Mouse (Mus musculus): Measurements from ENCODE around the gene Usp18. TPM values are rescaled to one million over a fixed set of nuclear protein-coding genes. Genes with fewer than 3 reads are reported as not detected.
A peak's percentile ranks its signal among the peaks of the same experiment; 100 is the strongest.

Usp18 gene
- polyA plus RNA-seq, 1 experiment from 2014 or later = 8.8 TPM

DNA sequence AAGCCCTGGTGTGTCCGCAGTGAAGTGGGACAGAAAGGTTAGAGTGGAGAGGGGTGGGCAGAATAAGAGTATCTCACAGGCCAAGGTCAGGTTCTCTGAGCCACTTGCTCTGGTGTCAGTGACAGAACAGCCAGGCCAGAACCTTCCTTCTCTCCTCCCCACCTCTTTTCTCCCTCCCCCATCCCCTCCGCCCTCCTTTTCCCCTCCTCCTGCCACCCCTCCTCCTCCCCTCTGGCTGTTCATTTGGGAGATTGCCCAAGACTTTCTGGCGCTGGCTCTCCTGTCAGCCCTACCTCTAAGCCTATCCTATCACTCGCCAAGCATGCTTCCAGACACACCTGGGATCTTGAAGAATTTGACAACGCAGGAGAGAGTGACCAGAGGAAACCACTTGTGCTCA lies 34.0 kb upstream of the Usp18 start:
- H3K36me3 ChIP-seq (ENCODE audit: control insufficient read depth, insufficient read depth) = no peaks in the 10 kb centered on the region
- peaks cover 7% of the 10 kb centered on the region for H3K4me1 ChIP-seq (ENCODE audit: control insufficient read depth, low read depth, low read length)
- peak overlapping the region; percentile 59 for H3K4me2 ChIP-seq (ENCODE audit: low read depth, low read length)
- no peak overlapping the region for H3K9ac ChIP-seq (ENCODE audit: low read depth, low read length)
- H3K9me3 ChIP-seq (replicated peaks; ENCODE audit: control insufficient read depth, low read length) = no peaks in the 10 kb centered on the region
- no peak overlapping the region for H3K27ac ChIP-seq (ENCODE audit: low read length)
- 0 out of 2 replicates have a peak, but pooled peaks have one; percentile 27 for ATAC-seq (ENCODE audit: low read depth)
- H3K27me3 ChIP-seq (ENCODE audit: control insufficient read depth, insufficient read depth, low read depth, low read length) = peaks cover 19% of the 10 kb centered on the region
- peak overlapping the region; percentile 56 for H3K4me3 ChIP-seq (ENCODE audit: low read depth, low read length)
- 5% methylated on average over 4 of the region's 5 CpGs for WGBS (ENCODE audit: insufficient replicate concordance)

DNA sequence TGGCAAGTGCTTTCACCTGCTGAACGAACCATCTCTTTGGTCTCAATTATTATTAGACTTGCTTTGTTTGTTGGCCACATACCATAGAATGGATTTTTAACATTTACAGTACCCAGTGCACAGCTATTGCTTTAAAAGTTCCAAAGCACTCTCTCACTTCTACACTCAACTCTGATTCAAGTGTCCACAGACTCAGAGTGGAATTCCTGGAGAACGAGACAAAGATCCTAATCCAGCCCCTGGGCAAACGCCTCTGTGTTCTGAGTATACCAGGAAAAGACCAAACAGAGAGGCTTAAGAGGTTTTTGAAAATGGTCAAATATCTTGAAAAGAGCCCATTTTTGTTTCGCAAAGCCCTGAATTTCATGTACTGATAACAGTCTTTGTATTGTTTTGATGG lies 32.7 kb upstream of the Usp18 start:
- Histone ChIP-seq H3K36me3 (ENCODE audit: control insufficient read depth, insufficient read depth) (no peaks in the 10 kb centered on the region), H3K9ac (ENCODE audit: low read depth, low read length) (no peak overlapping the region), H3K27ac (ENCODE audit: low read length) (no peak overlapping the region), H3K4me1 (ENCODE audit: control insufficient read depth, low read depth, low read length) (peaks cover 7% of the 10 kb centered on the region), H3K4me2 (ENCODE audit: low read depth, low read length) (no peak overlapping the region), H3K27me3 (ENCODE audit: control insufficient read depth, insufficient read depth, low read depth, low read length) (peaks cover 19% of the 10 kb centered on the region), H3K4me3 (ENCODE audit: low read depth, low read length) (no peak overlapping the region), H3K9me3 (replicated peaks; ENCODE audit: control insufficient read depth, low read length) (no peaks in the 10 kb centered on the region)
- ATAC-seq (ENCODE audit: low read depth) = no peak
- 61% methylated on average over 4 of the region's 4 CpGs for WGBS (ENCODE audit: insufficient replicate concordance)

DNA sequence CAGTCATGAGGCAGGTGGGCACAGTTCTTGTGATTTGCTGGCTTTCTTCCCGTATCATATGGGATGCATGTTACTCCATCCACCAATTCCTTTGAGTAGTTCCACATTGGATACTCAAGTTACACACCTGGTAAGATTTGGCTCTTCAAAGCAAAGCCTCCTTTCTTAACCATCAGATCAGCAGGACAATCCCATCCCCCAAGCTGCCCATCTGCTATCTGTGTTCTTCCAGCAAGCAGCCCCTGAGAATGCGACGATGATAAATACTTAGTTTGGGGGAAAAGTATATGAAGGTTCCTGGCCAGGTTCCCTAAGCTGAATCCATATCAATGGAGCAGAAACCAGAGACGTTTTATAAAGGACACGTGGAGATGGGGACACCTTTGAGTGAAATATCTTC lies 31.5 kb upstream of the Usp18 start:
- no peak for ATAC-seq (ENCODE audit: low read depth)
- Histone ChIP-seq H3K36me3 (ENCODE audit: control insufficient read depth, insufficient read depth) (no peaks in the 10 kb centered on the region), H3K4me1 (ENCODE audit: control insufficient read depth, low read depth, low read length) (peaks cover 7% of the 10 kb centered on the region), H3K27ac (ENCODE audit: low read length) (no peak overlapping the region), H3K9ac (ENCODE audit: low read depth, low read length) (no peak overlapping the region), H3K9me3 (replicated peaks; ENCODE audit: control insufficient read depth, low read length) (no peaks in the 10 kb centered on the region), H3K4me3 (ENCODE audit: low read depth, low read length) (no peak overlapping the region), H3K27me3 (ENCODE audit: control insufficient read depth, insufficient read depth, low read depth, low read length) (peaks cover 19% of the 10 kb centered on the region), H3K4me2 (ENCODE audit: low read depth, low read length) (no peak overlapping the region)
- 37% methylated on average over 5 of the region's 5 CpGs for WGBS (ENCODE audit: insufficient replicate concordance)

- H3K9ac ChIP-seq (ENCODE audit: low read depth, low read length) = no peak overlapping the region
- ATAC-seq (ENCODE audit: low read depth) = no peak
- H3K4me3 ChIP-seq (ENCODE audit: low read depth, low read length) = no peak overlapping the region
- no peaks in the 10 kb centered on the region for H3K9me3 ChIP-seq (replicated peaks; ENCODE audit: control insufficient read depth, low read length)
- H3K27ac ChIP-seq (ENCODE audit: low read length) = no peak overlapping the region
- WGBS (ENCODE audit: insufficient replicate concordance) = 16% methylated on average over 8 of the region's 8 CpGs
- no peak overlapping the region for H3K4me2 ChIP-seq (ENCODE audit: low read depth, low read length)
- H3K27me3 ChIP-seq (ENCODE audit: control insufficient read depth, insufficient read depth, low read depth, low read length) = peaks cover 15% of the 10 kb centered on the region
- no peaks in the 10 kb centered on the region for H3K36me3 ChIP-seq (ENCODE audit: control insufficient read depth, insufficient read depth)
- H3K4me1 ChIP-seq (ENCODE audit: control insufficient read depth, low read depth, low read length) = peaks cover 7% of the 10 kb centered on the region
These were observed 30.9 kb upstream of the Usp18 start for GRCm38 (mm10) chr6:121214667-121215330.

GRCm38 (mm10) chr6:121215336-121215735 lies 30.4 kb upstream of the Usp18 start:
- H3K27me3 ChIP-seq (ENCODE audit: control insufficient read depth, insufficient read depth, low read depth, low read length) = peaks cover 10% of the 10 kb centered on the region
- H3K4me1 ChIP-seq (ENCODE audit: control insufficient read depth, low read depth, low read length) = peaks cover 4% of the 10 kb centered on the region
- H3K9me3 ChIP-seq (replicated peaks; ENCODE audit: control insufficient read depth, low read length) = no peaks in the 10 kb centered on the region
- no peak for ATAC-seq (ENCODE audit: low read depth)
- no peak overlapping the region for H3K27ac ChIP-seq (ENCODE audit: low read length)
- H3K4me2 ChIP-seq (ENCODE audit: low read depth, low read length) = no peak overlapping the region
- H3K4me3 ChIP-seq (ENCODE audit: low read depth, low read length) = no peak overlapping the region
- no peak overlapping the region for H3K9ac ChIP-seq (ENCODE audit: low read depth, low read length)
- WGBS (ENCODE audit: insufficient replicate concordance) = 15% methylated on average over 5 of the region's 5 CpGs
- no peaks in the 10 kb centered on the region for H3K36me3 ChIP-seq (ENCODE audit: control insufficient read depth, insufficient read depth)

GRCm38 (mm10) chr6:121215896-121216295 lies 29.8 kb upstream of the Usp18 start:
- no peak overlapping the region for H3K9ac ChIP-seq (ENCODE audit: low read depth, low read length)
- no peak overlapping the region for H3K4me3 ChIP-seq (ENCODE audit: low read depth, low read length)
- H3K36me3 ChIP-seq (ENCODE audit: control insufficient read depth, insufficient read depth) = no peaks in the 10 kb centered on the region
- no peak for ATAC-seq (ENCODE audit: low read depth)
- no peaks in the 10 kb centered on the region; the same call in 1 of the 2 replicates for H3K4me1 ChIP-seq (ENCODE audit: control insufficient read depth, low read depth, low read length)
- WGBS (ENCODE audit: insufficient replicate concordance) = 48% methylated on average over 6 of the region's 6 CpGs
- no peak overlapping the region for H3K27ac ChIP-seq (ENCODE audit: low read length)
- H3K9me3 ChIP-seq (replicated peaks; ENCODE audit: control insufficient read depth, low read length) = no peaks in the 10 kb centered on the region
- no peak overlapping the region for H3K4me2 ChIP-seq (ENCODE audit: low read depth, low read length)
- peaks cover 4% of the 10 kb centered on the region for H3K27me3 ChIP-seq (ENCODE audit: control insufficient read depth, insufficient read depth, low read depth, low read length)

GRCm38 (mm10) chr6:121216589-121217255 lies 29.0 kb upstream of the Usp18 start:
- no peak overlapping the region for H3K9ac ChIP-seq (ENCODE audit: low read depth, low read length)
- no peak overlapping the region for H3K27ac ChIP-seq (ENCODE audit: low read length)
- H3K4me1 ChIP-seq (ENCODE audit: control insufficient read depth, low read depth, low read length) = no peaks in the 10 kb centered on the region; the same call in 1 of the 2 replicates
- H3K36me3 ChIP-seq (ENCODE audit: control insufficient read depth, insufficient read depth) = no peaks in the 10 kb centered on the region
- H3K4me3 ChIP-seq (ENCODE audit: low read depth, low read length) = no peak overlapping the region
- 50% methylated on average over 5 of the region's 5 CpGs for WGBS (ENCODE audit: insufficient replicate concordance)
- no peak for ATAC-seq (ENCODE audit: low read depth)
- H3K27me3 ChIP-seq (ENCODE audit: control insufficient read depth, insufficient read depth, low read depth, low read length) = no peaks in the 10 kb centered on the region
- no peak overlapping the region for H3K4me2 ChIP-seq (ENCODE audit: low read depth, low read length)
- H3K9me3 ChIP-seq (replicated peaks; ENCODE audit: control insufficient read depth, low read length) = no peaks in the 10 kb centered on the region

GRCm38 (mm10) chr6:121218002-121218401 lies 27.7 kb upstream of the Usp18 start:
- no peaks in the 10 kb centered on the region for H3K27me3 ChIP-seq (ENCODE audit: control insufficient read depth, insufficient read depth, low read depth, low read length)
- H3K36me3 ChIP-seq (ENCODE audit: control insufficient read depth, insufficient read depth) = no peaks in the 10 kb centered on the region
- no peak overlapping the region for H3K4me3 ChIP-seq (ENCODE audit: low read depth, low read length)
- no peaks in the 10 kb centered on the region for H3K9me3 ChIP-seq (replicated peaks; ENCODE audit: control insufficient read depth, low read length)
- no peak overlapping the region for H3K4me2 ChIP-seq (ENCODE audit: low read depth, low read length)
- WGBS (ENCODE audit: insufficient replicate concordance) = 26% methylated on average over 7 of the region's 7 CpGs
- H3K4me1 ChIP-seq (ENCODE audit: control insufficient read depth, low read depth, low read length) = no peaks in the 10 kb centered on the region; the same call in 1 of the 2 replicates
- no peak overlapping the region for H3K27ac ChIP-seq (ENCODE audit: low read length)
- ATAC-seq (ENCODE audit: low read depth) = no peak
- H3K9ac ChIP-seq (ENCODE audit: low read depth, low read length) = no peak overlapping the region

- Histone ChIP-seq H3K4me1 (ENCODE audit: control insufficient read depth, low read depth, low read length) (no peaks in the 10 kb centered on the region; the same call in 1 of the 2 replicates), H3K36me3 (ENCODE audit: control insufficient read depth, insufficient read depth) (no peaks in the 10 kb centered on the region), H3K4me3 (ENCODE audit: low read depth, low read length) (no peak overlapping the region), H3K9ac (ENCODE audit: low read depth, low read length) (no peak overlapping the region), H3K4me2 (ENCODE audit: low read depth, low read length) (no peak overlapping the region), H3K9me3 (replicated peaks; ENCODE audit: control insufficient read depth, low read length) (no peaks in the 10 kb centered on the region), H3K27ac (ENCODE audit: low read length) (no peak overlapping the region), H3K27me3 (ENCODE audit: control insufficient read depth, insufficient read depth, low read depth, low read length) (no peaks in the 10 kb centered on the region)
- no peak for ATAC-seq (ENCODE audit: low read depth)
- 46% methylated on average over 4 of the region's 4 CpGs for WGBS (ENCODE audit: insufficient replicate concordance)
These were observed 26.3 kb upstream of the Usp18 start for GRCm38 (mm10) chr6:121219406-121219805.
